11 mouse cellular contexts compared by ENCODE assay signal in genomic region chr5:103845418-103846153, GRCm38 (mm10).
DNase-seq lines count a peak whose midpoint lies in the region; ATAC-seq and TF ChIP-seq lines count a peak whose summit lies in the region.
"Had no signal": no experiment of that assay in that cellular context is flagged by ENCODE, and none has a peak within 500 bp of the region (broad histone marks: within the 10 kb centered on the region; RNA-seq: fewer than 3 reads in every experiment).

No protein-coding gene starts in this region.

- H3K4me1 ChIP-seq in forebrain, embryonic 15.5 days = peaks cover 9% of the 10 kb centered on the region
- H3K4me1 ChIP-seq in midbrain, embryonic 15.5 days = peaks cover 16% of the 10 kb centered on the region
- 0 out of 2 replicates have a peak, but pooled peaks cover 3% of the 10 kb centered on the region for H3K4me1 ChIP-seq in heart, embryonic 10.5 days
- H3K4me1 ChIP-seq: heart, embryonic 15.5 days had no signal

- H3K4me3 ChIP-seq in layer of hippocampus, adult 2 months = no peak overlapping the region
- H3K4me3 ChIP-seq in forebrain, embryonic 15.5 days = no peak overlapping the region
- no peak overlapping the region for H3K4me3 ChIP-seq in midbrain, embryonic 15.5 days
- H3K4me3 ChIP-seq in heart, embryonic 10.5 days = no peak overlapping the region
- H3K4me3 ChIP-seq: heart, embryonic 15.5 days had no signal

- TF ChIP-seq CTCF in layer of hippocampus, adult 2 months (conservative IDR thresholded peaks at IDR 0.05) = no peak

- H3K9me3 ChIP-seq in forebrain, embryonic 15.5 days = no peaks in the 10 kb centered on the region
- no peaks in the 10 kb centered on the region for H3K9me3 ChIP-seq in midbrain, embryonic 15.5 days
- H3K9me3 ChIP-seq in heart, embryonic 10.5 days = no peaks in the 10 kb centered on the region
- H3K9me3 ChIP-seq: heart, embryonic 15.5 days had no signal

- no peaks in the 10 kb centered on the region for H3K36me3 ChIP-seq in forebrain, embryonic 15.5 days
- no peaks in the 10 kb centered on the region for H3K36me3 ChIP-seq in midbrain, embryonic 15.5 days (replicated peaks)
- peaks cover 59% of the 10 kb centered on the region for H3K36me3 ChIP-seq in heart, embryonic 10.5 days

- H3K27ac ChIP-seq in layer of hippocampus, adult 2 months = peak overlapping the region; percentile 41; the same call in 1 of the 2 replicates
- H3K27ac ChIP-seq in forebrain, embryonic 15.5 days (replicated peaks) = peak overlapping the region; percentile 40; the same call in 1 of the 2 replicates
- 0 out of 2 replicates have a peak overlapping the region, but pooled peaks have one; percentile 14 for H3K27ac ChIP-seq in midbrain, embryonic 15.5 days
- H3K27ac ChIP-seq in heart, embryonic 10.5 days = no peak overlapping the region
- H3K27ac ChIP-seq: heart, embryonic 15.5 days; macrophage had no signal

- peak; percentile 49 for ATAC-seq in forebrain, embryonic 15.5 days (replicated peaks)
- peak; percentile 71 for ATAC-seq in midbrain, embryonic 15.5 days (replicated peaks)

- H3K4me2 ChIP-seq in forebrain, embryonic 15.5 days (replicated peaks) = no peak overlapping the region
- H3K4me2 ChIP-seq in midbrain, embryonic 15.5 days = no peak overlapping the region
- H3K4me2 ChIP-seq: heart, embryonic 15.5 days had no signal

- WGBS in forebrain, embryonic 15.5 days = 48% methylated on average over 19 of the region's 19 CpGs
- WGBS in midbrain, embryonic 15.5 days = 32% methylated on average over 19 of the region's 19 CpGs
- 81% methylated on average over 19 of the region's 19 CpGs for WGBS in heart, embryonic 10.5 days

- no peaks in the 10 kb centered on the region for H3K27me3 ChIP-seq in forebrain, embryonic 15.5 days
- H3K27me3 ChIP-seq in midbrain, embryonic 15.5 days (replicated peaks) = no peaks in the 10 kb centered on the region
- no peaks in the 10 kb centered on the region for H3K27me3 ChIP-seq in heart, embryonic 10.5 days (ENCODE audit: insufficient read depth, poor library complexity, severe bottlenecking)
- H3K27me3 ChIP-seq: heart, embryonic 15.5 days had no signal

- peak; percentile 34 to 47 for DNase-seq in layer of hippocampus, adult 2 months (ENCODE audit: low spot score in 2 of 2)
- no peak for DNase-seq in layer of hippocampus, adult 9-10 months (ENCODE audit: low spot score)
- DNase-seq in cerebellum, postnatal 10 days = peak; percentile 93 to 95
- no peak for DNase-seq in T-cell, adult 2 months (ENCODE audit: low spot score)
- no peak for DNase-seq in heart, embryonic 10.5 days (ENCODE audit: low spot score)
- no peak for DNase-seq in natural killer cell, adult 2 months (ENCODE audit: low spot score in 2 of 2)
- DNase-seq: thymus, adult 18-20 months had no signal

- H3K9ac ChIP-seq in forebrain, embryonic 15.5 days (replicated peaks) = no peak overlapping the region
- H3K9ac ChIP-seq in midbrain, embryonic 15.5 days = no peak overlapping the region
- H3K9ac ChIP-seq: heart, embryonic 15.5 days had no signal

Comparison
In these comparisons a context has a peak if more than half of its experiments do, and no peak if none do; other contexts are left out.
1. DNase-seq: peak in layer of hippocampus, adult 2 months (2 of 2) and cerebellum, postnatal 10 days (2 of 2); none in layer of hippocampus, adult 9-10 months (single experiment), T-cell, adult 2 months (single experiment), heart, embryonic 10.5 days (single experiment) and natural killer cell, adult 2 months (0 of 2).